Mouse (Mus musculus) bone marrow macrophage, adult 2 months (primary cell): Measurements from ENCODE around the gene Klk1b5.

Experiments used
- CTCF ChIP-seq: IDR thresholded peaks from 2 replicates; pipeline ENCODE4 v1.5.1; 2012; ENCODE audit warnings: low read depth, mild to moderate bottlenecking, low read length, moderate library complexity
- POLR2A ChIP-seq: IDR thresholded peaks from 2 replicates; pipeline ENCODE4 v1.6.1; 2012; ENCODE audit warnings: mild to moderate bottlenecking, low read depth, low read length, borderline replicate concordance

GRCm38 (mm10) chr7:44261147-44261546 is 45.4 kb downstream of the Klk1b5 start, which contains the start of gene Gm15517:
- TF ChIP-seq CTCF (no peak), POLR2A (no peak)
